Comparison of ENCODE assay signal across 10 mouse cellular contexts in genomic region chr16:94075362-94076027, GRCm38 (mm10). TPM values are rescaled to one million over a fixed set of nuclear protein-coding genes. Genes with fewer than 3 reads are reported as not detected.
DNase-seq lines count a peak whose midpoint lies in the region; ATAC-seq and TF ChIP-seq lines count a peak whose summit lies in the region.
"Had no signal": no experiment of that assay in that cellular context is flagged by ENCODE, and none has a peak within 500 bp of the region (broad histone marks: within the 10 kb centered on the region; RNA-seq: fewer than 3 reads in every experiment).

No protein-coding gene starts in this region.

- no peak for TF ChIP-seq POLR2A in thymus, adult 2 months (IDR thresholded peaks at IDR 0.05; ENCODE audit: control insufficient read depth, extremely low read depth, insufficient read depth, low read length, poor library complexity)

- no peaks in the 10 kb centered on the region for H3K36me3 ChIP-seq in hindbrain, embryonic 10.5 days
- H3K36me3 ChIP-seq in hindbrain, embryonic 16.5 days (ENCODE audit: control insufficient read depth, insufficient read depth, low read length), result no peaks in the 10 kb centered on the region
- H3K36me3 ChIP-seq in thymus, adult 2 months (ENCODE audit: control insufficient read depth, insufficient read depth, low read length), result no peaks in the 10 kb centered on the region

- ATAC-seq in hindbrain, embryonic 16.5 days, result no peak
- ATAC-seq in inflammation-experienced regulatory T-cells, adult 6 months, result no peak

- H3K4me2 ChIP-seq in hindbrain, embryonic 16.5 days (ENCODE audit: low read length), result no peak overlapping the region
- H3K4me2 ChIP-seq: heart, embryonic 11.5 days had no signal

- peaks cover 17% of the 10 kb centered on the region; the same call in 1 of the 2 replicates for H3K4me1 ChIP-seq in hindbrain, embryonic 10.5 days (replicated peaks)
- no peaks in the 10 kb centered on the region for H3K4me1 ChIP-seq in hindbrain, embryonic 16.5 days (ENCODE audit: control insufficient read depth, insufficient read depth, low read depth, low read length)
- H3K4me1 ChIP-seq in thymus, adult 2 months (replicated peaks; ENCODE audit: control insufficient read depth, insufficient read depth, low read length), result no peaks in the 10 kb centered on the region; the same call in 1 of the 2 replicates

- no peak overlapping the region for H3K4me3 ChIP-seq in hindbrain, embryonic 10.5 days
- H3K4me3 ChIP-seq in hindbrain, embryonic 16.5 days (ENCODE audit: low read length), result no peak overlapping the region
- H3K4me3 ChIP-seq in thymus, adult 2 months (ENCODE audit: control insufficient read depth, insufficient read depth, low read length), result no peak overlapping the region

- H3K9ac ChIP-seq in hindbrain, embryonic 16.5 days (ENCODE audit: low read depth, low read length), result no peak overlapping the region

- H3K27me3 ChIP-seq in hindbrain, embryonic 10.5 days (ENCODE audit: insufficient read depth, poor library complexity, severe bottlenecking), result peaks cover 92% of the 10 kb centered on the region
- peaks cover 55% of the 10 kb centered on the region for H3K27me3 ChIP-seq in hindbrain, embryonic 16.5 days (replicated peaks; ENCODE audit: control insufficient read depth, insufficient read depth, low read length)
- H3K27me3 ChIP-seq in thymus, adult 2 months (ENCODE audit: control insufficient read depth, insufficient read depth, low read length), result peaks cover 26% of the 10 kb centered on the region

- WGBS in hindbrain, embryonic 10.5 days, result 37% methylated on average over 19 of the region's 19 CpGs
- 35% methylated on average over 19 of the region's 19 CpGs for WGBS in hindbrain, embryonic 16.5 days
- 79% methylated on average over 19 of the region's 19 CpGs for WGBS in thymus, adult 2 months

- no peak for TF ChIP-seq CTCF in thymus, adult 2 months (IDR thresholded peaks at IDR 0.05; ENCODE audit: borderline replicate concordance, control insufficient read depth, extremely low read depth, insufficient read depth, low read length, poor library complexity)

- DNase-seq in hindbrain, embryonic 10.5 days (ENCODE audit: low spot score), result peak; percentile 9
- peak; percentile 79 for DNase-seq in Muller cell, postnatal 12 days (ENCODE audit: inconsistent ontology term)
- peak; percentile 67 for DNase-seq in kidney, postnatal 14 days
- peak; percentile 41 for DNase-seq in retina, embryonic 14.5 days (ENCODE audit: low spot score)
- no peak for DNase-seq in thymus, adult 2 months
- no peak for DNase-seq in frontal cortex, postnatal 14 days (ENCODE audit: low spot score in 2 of 2)

- no peak overlapping the region for H3K27ac ChIP-seq in hindbrain, embryonic 10.5 days
- no peak overlapping the region for H3K27ac ChIP-seq in hindbrain, embryonic 16.5 days (ENCODE audit: low read depth, low read length)
- H3K27ac ChIP-seq in thymus, adult 2 months (ENCODE audit: control insufficient read depth, insufficient read depth, low read length), result no peak overlapping the region

- H3K9me3 ChIP-seq in hindbrain, embryonic 10.5 days, result no peaks in the 10 kb centered on the region
- H3K9me3 ChIP-seq in hindbrain, embryonic 16.5 days (ENCODE audit: control insufficient read depth, low read length), result no peaks in the 10 kb centered on the region

RNA-seq across cellular contexts. Expression of gene Sim2, which starts 9.2 kb away (rescaled TPM):
- polyA plus RNA-seq in hindbrain, embryonic 10.5 days (2016; fragmentation: Nextera tagmentation; extraction: Ambion mirVana), result 0.25 and 0.27 TPM in 2 replicates
- 0.10 TPM in 1 of 2 replicates, not detected in the other for polyA plus RNA-seq in hindbrain, embryonic 16.5 days (2015; fragmentation: Nextera tagmentation; extraction: Ambion mirVana)
- polyA plus RNA-seq in inflammation-experienced regulatory T-cells, adult 6 months (2017; shearing (Covaris generic)), result not detected
- polyA plus RNA-seq in thymus, adult 2 months (2012; rRNA removed), result 0.07 and 0.09 TPM in 2 replicates
- polyA plus RNA-seq: small intestine, adult 2 months had no signal

Comparison
In these comparisons a context has a peak if more than half of its experiments do, and no peak if none do; other contexts are left out.
1. DNase-seq: peak in hindbrain, embryonic 10.5 days (single experiment), Muller cell, postnatal 12 days (single experiment), kidney, postnatal 14 days (single experiment) and retina, embryonic 14.5 days (single experiment); none in thymus, adult 2 months (single experiment) and frontal cortex, postnatal 14 days (0 of 2).